Mouse (Mus musculus) forebrain, postnatal 0 days (tissue): ENCODE results near the gene Guca1a. TPM values are rescaled to one million over a fixed set of nuclear protein-coding genes. Genes with fewer than 3 reads are reported as not detected.

Experiments used
- ATAC-seq: fragments of 200-750 bp; cut with Nextera tagmentation; 2 replicates; pipeline ENCODE4 v1.8.0; 2017; ENCODE audit warnings: mild to moderate bottlenecking, moderate library complexity
- DNase-seq: peaks from one replicate; pipeline ENCODE4 v3.0.0-alpha.2; 2015
- H3K27ac ChIP-seq: fragments of 300-500 bp; sonication (generic); 2 replicates; pipeline ENCODE4 v1.5.1; 2014; ENCODE audit warnings: low read depth, mild to moderate bottlenecking, antibody characterized with exemption, low read length, moderate library complexity, mixed read lengths
- H3K27me3 ChIP-seq: fragments of 300-500 bp; sonication (generic); 2 replicates; pipeline ENCODE4 v1.6.1; 2014; ENCODE audit warnings: mild to moderate bottlenecking, low read length, mixed read lengths; ENCODE audit not compliant: insufficient read depth
- H3K36me3 ChIP-seq: fragments of 300-500 bp; sonication (generic); 2 replicates; pipeline ENCODE4 v1.6.1; 2014; ENCODE audit warnings: mild to moderate bottlenecking, moderate library complexity; ENCODE audit not compliant: insufficient read depth
- H3K4me1 ChIP-seq: fragments of 300-500 bp; sonication (generic); 2 replicates; pipeline ENCODE4 v1.6.1; 2014; ENCODE audit warnings: antibody characterized with exemption; ENCODE audit not compliant: insufficient read depth
- H3K4me2 ChIP-seq: fragments of 300-500 bp; sonication (generic); 2 replicates; pipeline ENCODE4 v1.6.1; 2014; ENCODE audit warnings: low read depth, mild to moderate bottlenecking, moderate library complexity
- H3K4me3 ChIP-seq: fragments of 300-500 bp; sonication (generic); 2 replicates; pipeline ENCODE4 v1.5.1; 2014; ENCODE audit warnings: low read depth, low read length, mixed read lengths
- H3K9ac ChIP-seq: fragments of 300-500 bp; sonication (generic); 2 replicates; pipeline ENCODE4 v1.6.1; 2014; ENCODE audit warnings: mild to moderate bottlenecking
- H3K9me3 ChIP-seq: fragments of 300-500 bp; sonication (generic); 2 replicates; pipeline ENCODE4 v1.6.1; 2016; ENCODE audit warnings: low read length
- CTCF ChIP-seq: sonication (generic); IDR thresholded peaks from 2 replicates; pipeline ENCODE4 v1.5.1; 2016; ENCODE audit warnings: antibody characterized with exemption, control low read depth, low read depth
- WGBS: fragments of 180-500 bp; shearing (Covaris S2); extraction: QIAGEN DNeasy Blood & Tissue Kit; methylation state at CpG from one replicate; pipeline ENCODE4 v1.1.7; 2014; 5-methylcytosine and 5-hydroxymethylcytosine counted together
- polyA plus RNA-seq: library from polyadenylated mRNA; unstranded; fragments of >200 nt; fragmentation: Nextera tagmentation; extraction: Ambion mirVana; gene quantifications from 2 replicates; pipeline ENCODE4 v1.2.1, GENCODE M21; 2015
- total RNA-seq: library from RNA; depleted of rRNA; stranded (reverse); fragments of >200 nt; gene quantifications from 2 replicates; pipeline ENCODE4 v1.2.3, GENCODE M21; 2014

The Guca1a gene
- total and polyA plus RNA-seq, 2 experiments from 2014 or later = 0.59 TPM; not detected in 1

DNA sequence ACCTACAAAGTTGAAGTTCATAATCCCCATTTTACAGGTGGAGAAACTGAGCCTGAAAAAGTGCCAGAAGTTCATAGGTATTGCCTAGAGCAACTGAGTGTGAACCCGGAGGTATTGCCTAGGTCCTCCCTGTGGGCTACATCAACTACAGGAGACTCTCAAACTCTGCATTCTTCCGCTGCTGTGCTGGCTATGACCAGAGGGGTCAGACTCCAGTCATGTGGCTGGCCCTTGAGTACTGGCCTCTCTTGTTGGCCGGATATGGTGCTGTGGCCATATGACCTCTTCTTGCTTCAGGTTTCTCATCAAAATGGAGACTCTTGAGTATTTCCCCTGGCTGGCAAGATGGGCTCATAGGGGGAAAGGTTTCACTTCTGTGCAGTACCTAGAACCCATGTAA lies 41.9 kb upstream of the Guca1a start:
- no peak for TF ChIP-seq CTCF
- WGBS = 83% methylated on average over 3 of the region's 3 CpGs

DNA sequence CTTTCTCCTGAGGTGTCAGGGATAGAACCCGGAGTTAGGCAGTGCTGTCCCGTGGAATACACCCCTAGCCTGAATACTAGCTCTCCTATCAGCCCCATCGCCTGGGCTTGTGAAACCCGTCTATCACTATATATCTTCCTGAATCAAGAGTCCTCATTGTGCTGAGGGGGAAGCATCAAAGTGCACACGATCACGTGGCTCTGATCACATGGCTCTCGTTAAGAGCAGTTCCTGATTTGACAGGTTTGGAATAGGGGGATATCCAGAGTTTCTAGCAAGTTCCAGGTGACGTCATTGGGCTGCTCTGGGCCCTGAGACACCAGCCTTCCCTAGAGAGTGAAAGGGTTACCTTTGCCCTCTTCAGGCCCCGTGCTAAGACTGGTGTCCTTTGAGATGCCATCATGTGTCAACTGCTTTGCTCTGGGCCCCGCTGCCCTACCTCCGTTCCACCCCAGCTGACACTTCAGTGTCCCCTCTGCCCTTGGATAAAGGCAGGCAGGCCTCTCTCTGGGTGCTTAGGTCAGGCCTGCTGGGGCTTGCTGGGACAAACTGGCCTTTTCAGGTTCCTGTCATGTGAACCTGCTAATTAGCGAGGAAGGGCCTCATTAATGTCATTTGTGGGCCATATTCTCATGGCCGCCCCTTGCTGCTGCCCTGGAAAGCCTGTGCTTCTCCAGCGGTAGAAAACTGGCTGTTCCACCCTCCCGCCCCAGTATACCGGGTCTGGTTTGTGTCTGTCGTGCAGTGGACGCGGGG lies 41.1 kb upstream of the Guca1a start:
- Histone ChIP-seq H3K9me3 (no peaks in the 10 kb centered on the region), H3K4me2 (no peak overlapping the region), H3K4me3 (no peak overlapping the region), H3K4me1 (no peaks in the 10 kb centered on the region), H3K27me3 (peaks cover 14% of the 10 kb centered on the region), H3K9ac (no peak overlapping the region), H3K27ac (no peak overlapping the region), H3K36me3 (no peaks in the 10 kb centered on the region)
- WGBS = 54% methylated on average over 19 of the region's 19 CpGs
- no peak for ATAC-seq
- TF ChIP-seq CTCF = no peak
- DNase-seq = no peak

More for the DNA sequence above, 41.9 kb upstream of the Guca1a start:
- Histone ChIP-seq H3K27ac (no peak overlapping the region), H3K27me3 (peaks cover 7% of the 10 kb centered on the region), H3K9me3 (no peaks in the 10 kb centered on the region), H3K4me3 (no peak overlapping the region), H3K9ac (no peak overlapping the region), H3K4me2 (no peak overlapping the region), H3K4me1 (no peaks in the 10 kb centered on the region), H3K36me3 (no peaks in the 10 kb centered on the region)
- ATAC-seq = no peak
- no peak for DNase-seq

DNA sequence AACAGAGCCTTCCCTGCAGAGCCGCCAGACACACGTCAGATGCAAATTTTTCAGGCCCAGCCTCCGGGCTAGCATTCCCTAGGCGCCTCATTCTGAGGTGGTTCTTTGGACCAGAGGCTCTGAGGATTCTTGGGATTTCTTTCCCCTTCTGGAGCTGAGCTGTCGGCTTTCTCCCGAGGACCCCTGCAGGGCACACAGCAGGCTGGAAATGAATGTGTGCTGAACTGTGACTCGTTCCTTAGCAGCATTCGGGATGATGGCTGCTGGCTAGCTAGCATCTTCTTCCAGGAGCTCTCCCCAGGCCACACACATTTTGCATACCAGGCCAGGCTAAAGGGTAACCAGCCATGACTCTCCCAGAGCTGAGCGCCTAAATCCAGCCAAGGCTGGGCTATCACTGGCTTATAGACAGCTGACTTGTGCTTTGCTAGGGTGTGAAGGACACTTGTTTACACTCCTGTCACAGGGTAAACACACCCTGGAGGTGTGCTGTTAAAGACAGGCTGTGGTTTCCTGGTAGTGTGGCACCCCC lies 40.0 kb upstream of the Guca1a start:
- H3K9ac ChIP-seq = no peak overlapping the region
- H3K27ac ChIP-seq = no peak overlapping the region
- no peaks in the 10 kb centered on the region for H3K4me1 ChIP-seq
- H3K4me3 ChIP-seq = no peak overlapping the region
- H3K9me3 ChIP-seq = no peaks in the 10 kb centered on the region
- ATAC-seq (no peak), DNase-seq (no peak)
- no peaks in the 10 kb centered on the region for H3K36me3 ChIP-seq
- peaks cover 22% of the 10 kb centered on the region for H3K27me3 ChIP-seq
- WGBS = 9% methylated on average over 9 of the region's 9 CpGs
- H3K4me2 ChIP-seq = no peak overlapping the region
- no peak for TF ChIP-seq CTCF

DNA sequence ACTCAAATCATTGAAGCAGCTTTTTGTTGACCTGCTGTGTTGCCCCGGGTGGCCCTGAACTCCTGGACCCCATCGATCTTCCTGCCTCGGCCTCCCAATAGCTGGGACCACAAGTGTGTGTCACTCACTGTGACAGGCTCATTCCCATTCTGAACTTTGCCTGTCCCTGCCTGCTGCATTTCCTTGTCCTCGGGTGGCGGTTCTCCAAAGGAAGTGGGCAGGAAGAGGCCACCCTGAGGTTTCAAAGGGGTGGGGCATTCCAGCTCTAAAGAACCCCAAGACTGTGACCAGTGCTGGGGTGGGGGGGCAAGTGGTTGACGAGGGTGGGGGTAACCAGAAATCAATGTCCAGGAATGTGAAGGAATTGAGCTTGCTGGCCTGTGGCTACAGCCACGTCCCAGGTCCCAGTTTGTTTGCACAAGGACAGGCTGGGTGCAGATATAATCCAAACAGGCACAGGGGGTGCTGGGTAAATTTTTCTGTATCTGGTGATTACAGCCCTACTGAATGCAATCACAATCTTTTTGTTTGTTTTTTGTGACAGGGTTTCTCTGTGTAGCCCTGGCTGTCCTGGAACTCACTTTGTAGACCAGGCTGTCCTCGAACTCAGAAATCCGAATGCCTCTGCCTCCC lies 39.1 kb upstream of the Guca1a start:
- WGBS = 51% methylated on average over 9 of the region's 9 CpGs
- H3K4me3 ChIP-seq = no peak overlapping the region
- no peaks in the 10 kb centered on the region for H3K36me3 ChIP-seq
- H3K9ac ChIP-seq = no peak overlapping the region
- DNase-seq (no peak), ATAC-seq (no peak)
- no peak for TF ChIP-seq CTCF
- H3K4me2 ChIP-seq = no peak overlapping the region
- H3K27me3 ChIP-seq = peaks cover 22% of the 10 kb centered on the region
- H3K9me3 ChIP-seq = no peaks in the 10 kb centered on the region
- no peaks in the 10 kb centered on the region for H3K4me1 ChIP-seq
- no peak overlapping the region for H3K27ac ChIP-seq

DNA sequence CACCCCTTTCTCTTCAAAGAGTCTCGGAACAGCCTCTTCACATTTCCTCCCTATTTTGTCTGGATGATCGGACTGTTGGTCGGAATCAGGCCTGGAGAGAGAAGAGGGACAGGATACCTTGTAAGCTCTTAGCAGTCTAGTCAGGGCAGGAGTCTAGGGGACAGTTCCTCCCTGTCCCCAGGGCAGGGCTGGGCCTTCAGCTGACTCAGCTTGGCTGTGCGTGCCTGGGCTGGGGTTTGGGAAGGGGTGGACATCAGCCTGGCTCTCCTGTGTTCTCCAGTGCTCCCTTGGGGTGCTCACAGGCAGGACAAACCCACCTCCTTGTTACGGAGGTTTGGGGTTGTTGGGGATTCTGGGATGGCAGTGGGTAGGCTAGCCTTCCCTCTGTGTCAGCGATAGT lies 38.2 kb upstream of the Guca1a start:
- WGBS = 67% methylated on average over 6 of the region's 6 CpGs
- Histone ChIP-seq H3K4me2 (no peak overlapping the region), H3K27me3 (peaks cover 22% of the 10 kb centered on the region), H3K4me1 (no peaks in the 10 kb centered on the region), H3K9ac (no peak overlapping the region), H3K4me3 (no peak overlapping the region), H3K36me3 (no peaks in the 10 kb centered on the region), H3K27ac (no peak overlapping the region), H3K9me3 (no peaks in the 10 kb centered on the region)
- no peak for DNase-seq
- no peak for ATAC-seq
- TF ChIP-seq CTCF = no peak

DNA sequence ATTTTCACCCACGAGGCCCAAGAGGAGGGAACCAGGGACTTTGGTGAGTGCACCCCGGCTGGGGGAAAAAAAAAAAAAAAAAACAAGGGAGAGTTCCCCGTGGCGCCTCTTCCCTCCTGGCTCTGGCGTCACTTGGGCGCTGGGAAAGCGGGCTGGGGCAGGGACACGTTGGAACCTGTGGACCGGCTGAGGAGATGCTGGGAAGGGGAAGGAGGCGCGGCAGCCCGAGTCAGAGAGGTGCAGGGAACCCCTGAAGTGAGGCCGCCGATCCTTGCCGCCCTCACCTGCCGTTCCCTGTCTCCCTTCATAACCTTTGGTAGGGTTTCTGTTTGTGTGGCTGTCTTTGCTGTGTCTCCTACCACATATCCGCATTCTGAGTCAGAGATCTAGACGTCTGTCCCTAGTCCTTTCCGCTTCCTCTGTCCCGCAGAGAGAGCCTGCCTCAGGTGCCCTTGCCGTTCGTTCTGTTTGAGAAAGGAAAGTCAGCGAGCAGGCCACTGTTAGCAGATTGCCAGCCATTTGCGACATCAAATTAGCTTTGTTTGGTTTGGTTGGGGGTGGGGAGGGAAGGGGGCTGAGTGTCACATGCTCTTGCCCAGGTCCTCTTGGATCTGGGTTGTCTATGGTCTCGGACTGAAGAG lies 36.6 kb upstream of the Guca1a start, which contains the start of gene 1700001C19Rik:
Gene 1700001C19Rik (minus strand): TSS at position 470 of the 641 bp plus-strand sequence.
- TF ChIP-seq CTCF = no peak
- H3K4me1 ChIP-seq = no peaks in the 10 kb centered on the region
- no peak for DNase-seq
- no peaks in the 10 kb centered on the region for H3K9me3 ChIP-seq
- H3K27ac ChIP-seq = no peak within 1 kb of the TSS
- H3K27me3 ChIP-seq = peaks cover 22% of the 10 kb centered on the region
- H3K36me3 ChIP-seq = no peaks in the 10 kb centered on the region
- H3K4me2 ChIP-seq = peak within 1 kb of the TSS; percentile 71
- H3K4me3 ChIP-seq = peak within 1 kb of the TSS; percentile 37
- ATAC-seq = no peak
- peak within 1 kb of the TSS; percentile 22; the same call in 1 of the 2 replicates for H3K9ac ChIP-seq
- WGBS = 8% methylated on average over 23 of the region's 25 CpGs
